Mouse (Mus musculus): ENCODE results near the gene Mylk.

Mylk gene

DNA sequence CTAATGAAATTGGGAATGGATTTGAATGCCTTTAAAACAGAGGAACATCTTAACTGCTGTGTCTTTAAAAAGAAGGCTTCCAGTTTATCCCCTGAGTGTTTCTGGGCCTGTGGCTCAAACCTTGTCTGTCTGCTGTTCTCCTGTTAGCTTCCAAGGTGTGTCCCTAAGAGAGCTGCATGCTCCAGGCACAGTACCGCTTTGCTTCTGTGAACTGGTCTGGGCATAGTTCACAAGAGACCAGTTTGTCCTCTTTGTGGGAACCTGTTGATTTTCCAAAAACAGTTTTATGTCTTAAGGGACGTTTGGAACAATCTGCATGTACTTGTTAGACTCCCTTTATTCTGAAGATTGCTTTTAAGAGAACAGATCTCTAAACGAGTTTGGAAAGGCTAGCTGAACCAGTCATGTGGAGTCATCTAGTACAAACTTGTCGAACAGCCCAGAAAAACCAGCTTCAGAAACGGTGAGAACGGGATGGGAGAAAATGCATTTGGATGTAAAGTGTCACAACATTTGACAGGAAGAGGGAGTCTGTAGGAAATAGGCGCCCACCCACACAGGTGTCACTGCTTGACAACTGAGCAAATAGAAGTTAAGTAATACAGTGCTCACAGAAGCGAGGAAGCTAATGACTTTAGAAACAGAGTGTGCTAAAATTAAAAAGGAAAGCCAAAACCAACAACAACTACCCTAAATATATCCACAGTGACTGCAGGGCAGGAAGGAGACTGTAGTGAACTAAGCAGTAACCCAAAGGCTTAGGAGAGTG is 289.0 kb downstream of the Mylk start:
- no peak for DNase-seq

DNA sequence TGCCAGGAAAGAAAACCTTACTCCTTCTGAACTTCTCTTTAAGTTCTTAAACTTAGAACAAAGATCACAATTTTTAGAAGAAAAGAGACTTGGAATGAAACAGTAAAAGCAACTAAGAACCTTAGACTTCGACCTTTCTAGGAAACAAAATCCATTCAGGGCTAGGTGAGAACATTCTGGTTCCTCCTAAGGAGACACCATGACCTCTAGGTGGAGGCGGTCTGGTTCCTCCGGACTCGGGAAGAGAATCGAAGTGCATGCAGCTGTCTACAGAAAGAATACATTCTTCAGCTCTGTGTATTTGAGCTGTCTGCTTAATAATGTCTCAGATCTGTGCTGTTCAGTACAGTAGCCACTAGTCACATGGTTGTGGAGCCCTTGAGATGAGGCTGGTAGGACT is 290.0 kb downstream of the Mylk start:
- DNase-seq = no peak

- no peak for DNase-seq
These were observed 291.7 kb downstream of the Mylk start for GRCm38 (mm10) chr16:35036754-35037153.

DNA sequence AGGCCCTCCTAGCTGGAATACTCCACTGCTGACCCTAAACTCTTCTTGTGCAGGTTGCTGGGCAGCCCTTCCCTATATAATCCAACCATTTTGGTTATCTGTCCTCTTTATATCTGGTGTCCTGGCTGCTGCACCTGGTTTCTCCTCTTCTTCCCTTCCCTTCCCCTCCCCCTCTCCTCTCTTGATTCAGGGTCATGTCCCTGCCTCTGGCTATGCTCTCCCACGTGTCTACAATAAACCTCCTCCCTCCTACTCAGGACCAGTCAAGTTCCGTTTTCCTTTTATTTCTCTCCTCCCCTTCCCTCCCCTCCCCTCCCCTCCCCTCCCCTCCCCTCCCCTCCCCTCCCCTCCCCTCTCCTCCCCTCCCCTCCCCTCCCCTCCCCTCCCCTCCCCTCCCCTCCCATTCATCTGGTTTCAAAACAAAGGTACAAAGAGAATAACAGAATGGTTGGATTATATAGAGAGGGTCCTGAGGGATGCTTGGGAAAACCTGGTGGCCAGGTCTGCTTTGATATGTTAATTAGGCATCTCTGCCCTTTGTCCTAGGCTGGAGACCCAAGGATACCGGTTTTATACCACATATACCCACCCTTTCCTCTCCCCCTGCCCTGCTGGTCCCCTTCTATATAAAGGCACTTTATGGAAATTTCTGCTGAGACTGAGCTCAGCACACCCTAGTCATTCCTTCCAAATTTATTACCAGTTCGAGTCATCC is 293.5 kb downstream of the Mylk start:
- no peak for DNase-seq

- no peak for DNase-seq
These were observed 295.1 kb downstream of the Mylk start for GRCm38 (mm10) chr16:35040154-35040553.

GRCm38 (mm10) chr16:35041001-35041400 is 296.0 kb downstream of the Mylk start:
- no peak for DNase-seq

GRCm38 (mm10) chr16:35046081-35046775 is 301.2 kb downstream of the Mylk start:
- no peak for DNase-seq

DNA sequence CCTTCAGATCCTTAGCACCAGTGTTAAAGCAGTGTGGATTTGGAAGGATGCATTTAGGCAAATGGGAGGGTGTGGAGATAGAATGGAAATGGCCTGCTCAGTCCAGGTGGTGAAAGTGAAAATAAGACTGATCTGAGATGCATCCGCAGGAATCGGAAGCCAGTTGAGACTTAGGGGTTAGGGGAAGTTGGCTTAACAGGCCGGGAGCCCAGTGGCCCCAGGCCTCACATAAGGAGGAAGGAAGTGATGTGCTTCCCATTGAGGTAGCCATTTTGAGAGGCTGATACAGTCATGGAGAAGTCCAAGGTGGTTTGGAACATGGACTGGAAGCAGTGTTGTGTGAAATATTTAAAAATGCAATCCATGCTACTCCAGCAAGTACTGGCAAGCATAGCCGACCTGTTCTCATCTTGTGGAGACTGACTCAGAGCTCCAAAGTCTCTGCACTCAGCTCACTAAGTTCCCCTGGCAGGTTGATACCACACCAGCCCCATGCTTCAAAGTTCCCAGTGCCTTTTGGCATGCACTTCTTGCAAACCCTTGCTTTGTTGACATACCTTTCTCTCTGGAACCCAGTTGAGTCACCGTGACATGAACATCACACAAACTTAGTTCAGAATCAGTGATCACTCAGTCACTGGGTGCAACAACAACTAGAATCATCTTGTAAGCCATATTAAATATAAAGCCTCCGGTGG is 302.4 kb downstream of the Mylk start:
- no peak for DNase-seq

DNA sequence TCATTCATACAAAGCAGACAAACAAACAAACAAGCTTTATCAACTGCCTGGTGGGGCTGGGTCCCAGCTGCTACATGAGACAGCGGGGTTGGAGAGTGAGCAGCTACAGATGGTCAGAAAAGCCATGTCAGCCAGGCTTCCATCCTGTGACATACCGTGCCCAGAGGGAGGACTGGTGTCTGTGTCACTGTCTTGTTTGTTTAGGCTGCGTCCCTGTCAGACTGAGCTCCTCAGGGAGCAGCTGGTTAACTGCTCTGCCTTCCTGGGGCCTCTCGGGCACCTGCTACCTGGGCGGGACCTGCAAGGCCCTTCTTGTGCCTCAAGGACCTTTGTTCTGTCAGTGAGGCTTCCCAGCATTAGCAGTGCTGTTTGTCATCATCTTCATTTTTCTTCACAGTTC is 306.1 kb downstream of the Mylk start:
- DNase-seq = no peak

All from thymus, adult 18-20 months (tissue).